Mouse (Mus musculus) CD4-positive naive resting alpha-beta T cell, adult 57 days (primary cell): Measurements from ENCODE around the gene Itfg1. TPM values are rescaled to one million over a fixed set of nuclear protein-coding genes. Genes with fewer than 3 reads are reported as not detected.

ENCODE experiments used
- total RNA-seq: library from RNA; stranded (reverse); gene quantifications from one replicate; pipeline ENCODE4 v1.2.4, GENCODE M21; 2023

Gene Itfg1
- 23.7 TPM for total RNA-seq

GRCm38 (mm10) chr8:85840657-85841488, at the start of gene Itfg1, which contains the start of gene Phkb:
TSS of gene Itfg1 (minus strand) at chr8:85840921.
TSS of gene Phkb (plus strand) at chr8:85840959.

DNA sequence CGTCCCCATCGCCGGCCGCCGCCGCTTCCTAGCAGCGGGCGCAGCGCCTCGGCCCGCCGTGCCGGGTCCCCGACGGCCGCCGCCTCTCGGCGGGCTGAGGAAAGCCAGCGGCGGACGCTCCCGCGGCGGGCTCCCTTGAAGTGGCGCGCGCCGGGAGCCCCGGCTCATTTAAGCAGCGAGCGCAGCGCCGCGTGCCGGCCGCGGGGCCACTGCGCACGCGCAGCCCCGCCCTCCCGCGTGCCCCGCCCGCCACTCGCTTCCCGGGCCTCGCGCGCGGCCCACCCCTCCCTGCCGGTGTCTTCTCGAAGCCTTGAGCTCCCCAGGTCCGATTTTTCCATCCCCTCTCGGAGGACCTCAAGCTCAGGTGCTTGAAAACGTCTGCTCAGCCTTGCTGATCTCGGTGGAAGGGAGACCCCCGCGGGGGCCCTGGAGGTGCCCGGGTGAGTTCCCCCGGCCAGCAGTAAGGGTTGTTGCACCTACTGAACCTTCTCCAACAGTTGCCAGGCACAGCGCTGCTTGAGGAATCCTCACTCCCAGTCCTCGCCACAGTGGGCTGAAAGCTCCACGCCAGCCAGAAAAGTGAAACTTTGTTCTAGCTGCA, 139.9 kb downstream of the Itfg1 start, which contains the start of gene Neto2:
TSS of gene Neto2 (minus strand) at position 174 of the 601 bp plus-strand sequence.

Other genes starting within 250 kb of the Itfg1 start
- 3.8 TPM for gene Neto2, start 140.0 kb downstream of the Itfg1 start, total RNA-seq
- 25.7 TPM for gene Phkb, start within 50 bp of the Itfg1 start, total RNA-seq